Mouse (Mus musculus) urinary bladder, postnatal 25 days (tissue): ENCODE measurements around the gene Trmt44.

Source experiments
- DNase-seq: peaks from one replicate; pipeline ENCODE4 v3.0.0; 2022; ENCODE audit warnings: low spot score

The Trmt44 gene

DNA sequence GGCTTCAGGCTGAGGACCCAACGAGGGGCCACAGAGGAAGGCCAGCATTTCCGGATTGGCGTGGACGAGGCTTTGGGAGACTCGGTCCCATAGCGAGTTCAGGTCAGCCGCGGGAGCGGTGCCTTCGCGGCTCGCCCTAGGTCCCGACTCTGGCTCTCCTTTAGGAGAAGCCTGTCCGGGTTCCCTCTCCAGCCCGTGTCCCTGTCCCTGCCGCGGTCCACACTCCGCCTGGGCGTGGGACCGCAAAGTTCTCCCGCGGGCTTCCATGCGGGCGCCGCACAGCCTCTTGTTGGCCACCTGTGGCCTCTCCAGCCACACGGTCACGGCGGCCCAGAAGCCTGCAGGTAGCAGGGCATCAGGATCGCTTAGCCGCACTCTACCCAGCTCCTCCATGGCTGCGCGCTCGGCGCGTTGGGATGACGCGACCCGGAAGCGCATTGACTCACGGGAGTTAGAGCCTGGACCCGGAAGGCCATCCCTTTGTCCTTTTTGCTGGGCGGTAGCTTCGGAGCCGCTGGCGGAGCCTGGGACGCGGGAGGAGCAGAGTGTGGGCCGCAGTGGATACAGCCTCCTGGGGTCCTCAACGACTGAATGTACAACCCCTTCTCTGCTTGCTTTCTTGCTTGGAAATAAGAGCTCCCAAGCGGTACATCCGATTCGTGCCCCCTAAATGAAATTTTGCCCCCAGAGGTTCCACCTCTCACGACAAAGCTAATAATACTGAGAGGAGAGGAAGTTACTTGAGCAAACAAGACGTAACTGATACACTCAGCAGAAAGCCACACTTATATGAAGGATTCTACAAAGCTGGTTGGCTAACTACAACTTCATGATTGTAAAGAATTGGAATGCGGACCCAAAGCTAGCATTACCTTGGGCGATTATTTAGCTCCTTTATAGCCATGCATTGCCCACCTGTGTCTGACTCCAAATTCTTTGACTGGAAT lies at the start of gene Trmt44:
Gene Trmt44 (minus strand): TSS at position 418 of the 947 bp plus-strand sequence.
- peak; percentile 90 for DNase-seq

DNA sequence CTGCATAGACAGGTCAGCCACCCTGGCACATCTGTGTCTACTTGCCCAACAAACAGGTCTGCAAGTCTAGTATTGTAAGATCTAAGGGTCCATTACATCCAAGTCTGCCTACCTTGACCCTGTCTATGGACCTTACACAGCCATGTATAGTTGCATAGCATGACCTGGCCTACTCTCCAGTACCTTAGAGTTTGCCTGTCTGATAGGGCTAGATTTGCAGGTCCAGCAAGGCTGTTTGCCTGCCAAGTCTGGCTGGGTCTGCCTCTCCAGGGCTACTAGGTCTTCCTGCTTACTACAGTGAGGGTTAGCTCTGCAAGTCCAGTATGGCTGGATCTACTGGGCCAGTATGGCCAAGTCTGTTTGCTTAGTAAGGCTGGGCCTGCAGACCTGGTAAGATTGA lies 49.0 kb upstream of the Trmt44 start:
- no peak for DNase-seq

DNA sequence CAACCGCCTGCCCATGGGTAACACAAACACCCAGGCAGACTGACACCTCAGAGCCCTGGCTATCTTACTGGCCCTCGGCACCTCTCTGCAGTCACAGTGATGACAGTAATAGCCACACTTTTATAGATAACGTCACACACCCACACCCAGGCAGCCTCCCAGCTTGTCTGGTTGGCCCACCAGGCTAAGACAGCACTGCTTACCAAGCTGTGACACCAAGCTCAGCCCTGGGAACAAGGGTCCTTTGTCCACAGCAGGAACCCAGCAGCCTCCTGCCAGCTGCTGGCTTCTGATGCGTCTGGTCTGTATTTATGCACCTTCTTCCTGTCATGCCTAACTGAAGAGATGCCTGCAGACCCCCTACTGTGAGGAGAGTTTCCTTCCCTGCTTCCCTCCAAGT lies 46.2 kb upstream of the Trmt44 start:
- DNase-seq = no peak

DNA sequence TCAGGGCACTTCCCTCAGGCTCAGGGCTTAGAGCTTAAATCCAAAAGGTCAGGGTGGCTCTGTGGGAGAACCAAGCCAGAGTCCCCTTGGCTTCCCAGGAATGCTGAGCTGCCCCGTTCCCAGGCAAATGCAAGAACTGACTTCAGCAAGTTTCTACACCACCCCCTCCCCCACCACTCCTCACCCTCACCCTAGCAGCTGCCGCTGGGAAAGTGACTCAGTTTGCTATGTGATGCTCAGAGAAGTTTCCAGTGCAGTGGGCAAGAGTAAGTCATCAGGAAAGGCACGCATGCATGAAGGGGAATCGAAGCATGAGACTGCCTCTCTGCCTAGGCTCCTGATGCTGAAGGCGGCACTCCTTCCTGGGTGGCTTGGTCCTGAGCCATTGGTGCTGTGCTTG lies 42.1 kb upstream of the Trmt44 start:
- DNase-seq = no peak

DNA sequence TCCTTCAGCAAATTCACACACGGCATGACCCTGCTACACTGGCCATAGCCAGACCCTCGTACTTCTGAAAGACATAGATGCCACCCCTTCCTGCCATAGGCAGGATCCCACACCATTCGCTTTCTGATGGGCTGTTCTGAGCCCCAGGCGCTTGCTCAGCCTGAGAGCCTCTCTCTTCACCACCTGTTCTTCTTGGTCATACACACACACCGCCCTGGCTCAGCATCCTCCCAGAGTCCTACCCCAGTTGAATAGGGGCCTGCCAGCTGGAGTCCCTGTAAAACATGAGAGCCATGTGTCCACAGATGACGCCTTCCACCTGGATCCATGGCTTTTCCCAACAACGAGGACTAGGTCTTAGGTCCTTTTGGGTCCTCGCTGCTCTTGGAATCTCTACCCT lies 37.9 kb upstream of the Trmt44 start:
- no peak for DNase-seq

DNA sequence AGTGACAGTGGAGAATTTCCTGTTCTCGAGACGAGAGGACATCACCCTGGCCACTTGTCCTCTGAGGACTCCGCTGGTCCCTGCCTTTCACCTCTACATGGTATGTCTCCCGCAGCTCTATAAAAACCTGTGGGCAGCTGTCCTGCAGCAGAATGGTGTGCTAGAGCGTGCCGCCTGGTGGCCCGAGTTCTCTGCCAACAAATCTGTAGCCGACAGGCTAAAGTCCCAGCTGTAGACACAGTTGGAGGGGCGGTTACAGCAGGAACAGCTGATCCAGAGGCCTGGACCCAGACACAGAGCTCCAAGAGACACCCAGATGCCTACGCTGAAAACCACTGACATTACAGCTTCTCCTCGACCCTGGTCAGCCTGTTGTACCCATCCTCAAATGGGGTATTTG lies 37.0 kb upstream of the Trmt44 start:
- no peak for DNase-seq

DNA sequence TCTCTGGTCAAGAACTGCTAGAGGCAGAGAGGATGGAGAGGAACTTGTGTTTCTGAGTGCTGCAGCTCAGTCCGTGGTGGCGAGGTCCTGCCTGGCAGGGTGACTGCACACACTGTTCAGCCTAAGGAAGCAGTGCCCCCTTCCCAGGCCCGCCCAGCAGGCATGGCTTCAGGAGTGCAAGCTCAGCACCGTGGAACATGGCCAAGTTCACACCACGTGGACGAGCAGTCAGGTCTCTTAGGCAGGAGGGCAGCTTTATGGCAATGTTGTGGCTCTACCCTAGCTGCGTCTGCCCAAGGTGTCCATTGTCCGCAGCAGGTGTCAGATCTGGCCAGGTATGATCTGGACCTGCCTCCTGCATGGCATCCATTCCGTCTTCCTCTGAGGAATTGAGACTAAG lies 36.3 kb upstream of the Trmt44 start:
- DNase-seq = no peak

DNA sequence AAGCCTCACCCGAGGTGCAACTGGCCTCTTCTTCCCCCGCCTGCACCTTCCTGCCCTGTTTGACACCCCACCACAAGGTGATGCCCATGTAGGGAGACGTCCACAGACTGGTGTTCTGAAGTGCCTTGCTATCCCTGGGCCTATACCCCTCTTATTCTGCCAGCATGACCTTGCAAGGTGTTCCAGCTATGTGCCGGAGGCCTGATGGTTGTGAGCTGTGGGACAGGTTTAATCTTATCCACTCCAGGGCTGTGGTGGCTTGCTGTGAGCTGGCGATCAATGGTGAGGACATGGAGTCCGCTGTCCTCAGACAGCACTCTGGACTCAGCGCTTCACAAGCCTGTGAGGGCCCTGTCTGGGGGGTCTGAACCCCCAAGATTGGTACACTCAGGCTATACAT lies 35.5 kb upstream of the Trmt44 start:
- no peak for DNase-seq

DNA sequence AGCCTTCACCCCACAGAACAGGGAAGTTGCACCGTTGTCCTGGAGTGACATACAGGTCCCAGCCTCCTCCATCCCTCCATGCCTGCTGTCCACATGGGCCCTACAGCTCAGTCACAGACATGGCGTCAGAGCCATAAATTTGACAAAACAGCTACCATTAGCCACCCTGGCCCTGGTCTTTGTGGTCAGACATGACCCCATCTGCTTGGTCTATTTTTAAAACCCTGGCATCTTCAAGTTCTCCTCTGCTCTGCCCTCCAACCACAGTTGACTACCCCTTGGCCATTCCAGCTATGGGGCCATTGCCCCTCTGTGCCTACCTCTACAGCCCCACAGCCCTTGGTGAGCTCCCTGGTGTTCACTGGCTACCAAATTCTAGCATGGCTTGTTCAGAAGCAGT lies 35.1 kb upstream of the Trmt44 start:
- DNase-seq = no peak

DNA sequence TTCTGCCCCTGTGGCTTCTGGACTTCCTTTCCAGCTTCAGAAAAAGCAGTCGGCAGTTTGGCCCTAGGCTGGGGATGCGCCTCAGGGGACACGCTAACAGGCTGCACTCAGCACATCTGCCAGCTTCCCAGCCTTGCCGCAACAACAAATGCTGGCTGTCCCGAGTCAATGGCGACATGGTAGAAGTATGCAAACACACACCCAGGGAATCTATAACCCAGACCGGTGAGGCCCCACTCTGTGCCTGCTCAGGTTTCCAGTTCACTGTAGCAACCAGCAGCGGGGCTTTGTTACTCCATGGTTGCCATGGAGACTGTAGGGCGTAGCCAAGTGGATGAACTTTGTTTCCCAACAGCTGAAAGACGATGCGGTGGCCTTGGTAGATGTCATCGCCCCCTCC lies 34.5 kb upstream of the Trmt44 start:
- DNase-seq = no peak

DNA sequence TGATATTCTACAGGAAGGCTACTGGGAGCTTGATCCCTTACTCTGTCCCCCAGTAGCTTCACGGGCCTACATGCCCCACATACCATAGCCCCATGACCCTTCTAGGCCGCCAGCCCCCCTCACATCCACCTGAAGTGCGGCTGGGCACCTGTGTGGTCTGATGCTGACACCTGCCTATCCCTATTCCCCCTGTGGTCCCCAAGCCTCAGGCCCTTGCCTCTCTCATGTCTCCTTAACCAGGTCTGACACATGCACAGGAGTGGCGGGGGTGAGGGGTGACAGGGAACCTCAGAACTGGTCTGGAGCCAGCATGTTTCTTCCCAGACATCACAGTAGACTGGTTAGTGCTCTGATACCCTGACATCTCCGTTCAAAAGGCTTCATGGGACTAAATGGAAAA lies 33.7 kb upstream of the Trmt44 start:
- DNase-seq = no peak

DNA sequence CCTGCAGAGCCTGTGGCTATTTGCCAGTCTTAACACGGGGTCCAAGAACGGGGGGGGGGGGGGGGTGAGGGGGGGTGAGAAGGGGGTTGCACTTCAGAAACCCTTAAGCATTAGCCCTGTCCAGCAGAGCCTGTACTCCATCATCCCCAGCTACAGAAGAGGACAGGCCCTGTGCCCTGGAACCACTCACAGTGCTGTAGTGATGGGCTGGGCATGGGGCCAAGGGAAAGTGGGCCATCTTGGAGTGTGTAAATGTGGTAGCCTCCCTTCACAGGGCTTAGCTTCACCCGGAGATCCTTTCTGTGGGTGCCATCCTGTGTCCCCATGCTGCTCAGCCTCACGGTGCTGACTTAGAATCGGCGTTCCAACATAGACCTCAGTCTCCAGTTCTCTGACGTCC lies 32.9 kb upstream of the Trmt44 start:
- DNase-seq = no peak

DNA sequence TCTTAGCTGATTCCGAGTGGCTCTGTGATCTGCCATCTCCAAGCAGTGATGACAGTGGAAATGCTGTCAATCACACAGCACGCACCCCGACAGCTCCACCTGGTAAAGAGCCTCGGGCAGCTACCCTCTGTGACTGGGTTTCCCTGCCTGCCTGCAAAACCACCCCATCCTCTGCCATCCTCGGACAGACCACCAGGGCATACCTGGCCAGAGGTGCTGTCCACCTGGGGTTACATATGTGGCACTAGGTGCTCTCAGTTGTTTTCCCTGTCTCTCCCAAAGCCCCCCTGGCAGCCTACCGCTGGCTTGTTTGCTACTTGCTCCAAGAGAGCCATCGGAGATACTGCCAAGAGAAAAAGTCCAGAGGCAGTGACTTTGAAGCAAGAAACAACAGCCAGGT lies 31.9 kb upstream of the Trmt44 start:
- no peak for DNase-seq

DNA sequence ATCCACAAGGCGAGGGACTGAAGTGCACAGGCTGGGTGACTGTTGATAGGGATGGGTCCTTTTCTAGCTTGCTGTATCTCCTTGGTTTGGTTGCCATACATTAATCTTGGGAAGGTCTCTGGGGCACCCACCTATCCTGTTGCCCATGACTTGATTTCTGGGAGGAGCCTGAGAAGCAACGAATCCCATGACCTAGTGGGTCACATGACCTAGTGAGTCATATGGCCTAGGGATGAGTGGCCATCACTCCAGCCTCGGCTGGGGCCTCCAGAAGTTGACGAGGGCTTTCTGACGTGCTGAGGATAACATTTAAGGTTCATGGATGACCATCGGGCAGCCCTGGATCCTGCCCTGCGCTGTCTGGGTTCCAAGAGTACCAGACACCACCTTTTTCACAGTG lies 30.5 kb upstream of the Trmt44 start:
- DNase-seq = no peak

DNA sequence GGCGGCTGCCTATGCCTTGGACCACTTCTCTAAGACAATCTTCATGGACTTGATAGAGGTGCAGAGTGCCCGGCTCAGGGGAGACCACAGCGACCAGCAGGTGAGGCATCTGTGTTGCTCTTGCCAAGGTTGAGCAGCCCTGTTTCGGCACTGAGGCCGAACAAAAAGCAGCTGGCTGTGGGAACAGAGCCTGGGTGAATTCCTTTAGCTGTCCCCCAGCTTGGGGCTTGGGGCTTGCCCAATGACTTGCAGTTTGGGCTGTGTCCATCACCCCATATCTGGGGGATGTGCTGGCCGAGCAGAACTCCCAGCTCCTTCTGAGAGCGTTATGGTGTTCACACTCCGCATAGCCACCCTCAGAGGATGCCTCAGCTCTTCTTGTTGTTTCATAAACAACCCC lies 26.7 kb upstream of the Trmt44 start:
- no peak for DNase-seq

DNA sequence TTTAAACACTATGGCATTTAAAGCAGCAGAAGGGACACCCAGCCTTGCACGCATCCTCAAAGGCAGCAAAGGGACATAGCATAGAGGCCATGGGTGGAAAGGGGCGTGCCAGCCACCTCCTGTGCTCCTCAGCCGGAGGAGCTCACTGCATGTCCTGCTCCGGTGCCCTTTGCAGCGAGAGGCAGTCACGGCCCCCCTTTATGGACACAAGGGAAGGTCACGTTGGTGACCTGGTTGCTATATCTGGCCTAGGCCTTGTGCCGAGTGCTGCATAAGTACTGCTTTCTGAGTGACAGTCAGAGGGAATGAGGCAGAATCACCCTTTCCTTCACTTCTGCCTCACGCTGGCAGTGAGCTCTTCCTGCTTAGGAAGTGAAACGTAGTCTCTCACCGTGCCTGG lies 25.4 kb upstream of the Trmt44 start:
- DNase-seq = no peak

DNA sequence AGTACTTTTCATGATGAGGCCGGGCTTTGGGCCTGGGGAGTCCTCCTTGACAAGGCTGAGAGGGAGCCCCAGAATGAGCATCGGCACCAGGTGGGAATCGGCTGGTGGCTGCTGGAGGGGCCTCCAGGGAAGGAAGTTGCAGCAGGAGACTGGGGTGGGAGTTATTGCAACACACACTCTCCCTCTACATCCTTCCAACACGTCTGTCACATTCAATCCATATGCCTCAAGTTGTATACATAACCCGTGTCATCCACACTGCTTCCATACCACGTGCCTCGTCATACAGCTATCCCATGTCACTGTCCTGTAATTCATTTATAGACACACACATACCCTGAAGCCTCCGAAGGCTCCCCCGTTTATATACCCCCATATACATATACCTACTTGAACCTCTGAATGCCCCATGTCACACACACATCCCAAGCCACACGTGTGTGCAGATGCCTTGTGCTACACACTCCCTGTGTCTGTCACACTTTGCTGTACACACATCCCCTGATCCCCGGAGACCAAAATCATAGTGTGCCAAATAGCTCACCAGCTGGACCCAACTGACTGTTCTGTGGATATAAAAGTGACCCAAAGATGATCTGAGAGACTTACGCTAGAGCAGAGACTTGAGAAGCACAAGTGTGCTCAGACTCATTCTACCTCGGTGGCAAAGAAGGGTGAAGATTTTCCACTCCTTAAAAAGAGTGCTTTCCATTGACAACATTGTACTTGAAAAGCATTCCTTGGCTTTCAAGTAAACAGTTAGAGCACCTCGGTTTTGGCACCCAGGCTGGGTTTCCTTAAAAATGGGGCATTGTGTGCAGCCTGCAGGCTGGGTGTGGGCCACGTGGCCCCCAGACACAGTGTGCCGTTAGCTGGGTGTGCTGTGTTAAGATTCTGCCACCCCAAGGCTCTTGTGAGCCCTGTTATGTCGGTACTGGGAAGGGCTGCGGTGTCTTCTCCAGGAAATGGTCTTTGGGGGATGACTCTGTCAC lies 21.6 kb upstream of the Trmt44 start:
- no peak for DNase-seq

DNA sequence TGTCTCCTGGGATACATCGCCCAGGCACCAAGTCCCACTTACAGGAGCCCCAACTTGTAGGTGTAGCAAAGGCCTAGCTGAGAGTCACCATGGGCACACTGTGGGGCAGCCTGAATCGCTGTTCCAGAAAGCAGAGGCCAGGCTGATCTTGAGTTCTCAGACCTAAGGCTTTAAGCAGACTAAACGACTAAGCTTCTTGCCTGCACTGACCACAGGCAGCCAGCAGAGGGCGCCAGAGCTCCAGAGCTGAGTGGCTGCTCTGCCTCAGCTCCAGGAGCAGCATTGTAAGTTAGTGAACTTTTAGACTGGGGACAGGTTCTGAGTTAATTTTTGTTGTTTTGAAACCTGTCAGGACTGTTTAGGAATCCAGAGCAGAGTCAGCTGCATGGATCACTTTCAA lies 20.8 kb upstream of the Trmt44 start:
- peak; percentile 73 for DNase-seq

DNA sequence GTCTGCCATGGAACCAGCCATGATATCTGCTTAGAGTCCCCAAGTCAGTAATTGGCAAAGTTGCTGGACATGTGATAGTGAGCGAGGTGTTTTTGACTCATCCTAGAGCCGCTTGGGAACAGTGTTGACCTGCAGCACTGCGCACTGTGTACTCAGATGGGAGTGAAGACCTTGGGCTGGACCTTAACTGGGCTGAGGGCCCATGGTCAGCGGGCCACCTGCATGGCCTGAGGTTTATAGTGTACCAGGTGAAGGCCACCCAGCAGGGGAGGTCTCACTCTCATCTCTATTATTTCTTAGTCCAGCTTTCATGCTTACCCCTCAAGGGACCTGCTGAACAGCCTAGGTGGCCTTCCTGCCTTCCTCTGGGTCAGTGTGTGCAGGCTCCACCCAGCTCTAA lies 19.9 kb upstream of the Trmt44 start:
- DNase-seq = no peak

DNA sequence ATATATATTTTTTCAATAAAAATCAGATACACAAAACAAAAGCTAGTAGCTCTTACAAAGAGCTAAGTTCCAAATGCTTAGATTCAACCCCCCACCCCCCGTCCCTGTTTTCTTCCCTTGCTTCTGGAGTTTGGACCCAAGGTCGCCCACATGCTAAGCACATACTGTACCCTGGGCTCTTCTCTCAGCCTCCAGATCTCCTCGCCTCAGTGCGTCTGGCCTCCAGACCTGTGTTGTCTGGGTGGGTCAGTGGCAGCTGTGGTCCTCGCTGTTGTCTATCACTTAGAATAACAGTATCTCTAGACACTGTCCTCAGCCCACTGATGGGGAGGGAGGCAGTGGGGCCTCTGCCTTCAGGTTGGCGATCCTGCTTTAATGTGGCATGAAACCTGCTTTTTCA lies 18.4 kb upstream of the Trmt44 start:
- no peak for DNase-seq

DNA sequence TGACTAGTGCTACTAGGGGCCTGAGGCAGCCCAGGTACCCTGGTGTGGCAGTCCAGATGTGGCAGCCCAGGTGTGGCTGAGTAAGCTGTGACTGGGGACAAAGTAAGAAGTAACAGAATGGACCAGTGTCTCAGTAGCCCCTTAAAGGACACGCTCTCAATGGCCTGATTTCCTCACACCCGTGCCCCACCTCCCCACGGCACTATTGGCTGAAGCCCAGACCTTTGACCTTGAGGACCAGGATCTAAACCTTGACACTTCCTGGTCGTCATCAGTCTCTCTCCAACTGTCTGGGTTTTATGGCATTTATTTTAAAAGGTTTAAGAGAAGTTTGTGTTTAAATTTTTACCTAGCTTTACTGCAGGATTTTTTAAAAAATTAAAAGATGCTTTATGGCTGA lies 18.0 kb upstream of the Trmt44 start:
- DNase-seq = no peak

DNA sequence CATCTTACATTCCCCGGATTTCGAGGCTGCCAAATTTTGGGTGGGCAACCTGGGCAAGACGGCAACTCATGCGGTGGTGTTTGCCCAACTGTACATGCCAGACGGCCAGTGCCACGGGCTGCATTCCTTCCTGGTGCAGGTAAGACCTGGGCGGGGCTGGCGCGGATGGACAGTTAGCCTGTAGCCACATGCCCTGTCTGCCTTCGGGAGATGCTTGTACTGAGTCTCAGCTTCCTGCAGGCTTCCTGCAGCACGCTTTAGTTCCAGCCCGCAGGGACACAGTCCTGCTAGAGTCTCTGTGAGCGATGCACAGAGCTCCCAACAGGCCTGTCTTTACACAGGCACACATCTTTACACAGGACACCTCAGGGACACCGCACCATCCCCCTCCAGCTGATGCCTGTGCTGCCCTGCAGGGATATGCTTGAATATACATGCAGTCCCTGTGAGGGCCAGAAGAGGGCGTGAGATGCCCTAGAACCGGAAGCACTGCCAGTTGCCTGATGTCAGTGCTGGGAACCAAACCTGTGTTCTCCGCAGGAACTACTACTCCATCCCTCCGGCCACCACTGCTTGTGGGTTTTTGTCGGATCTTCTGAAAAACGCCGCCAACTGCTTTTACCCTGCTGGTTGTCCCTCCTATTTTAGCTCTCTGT lies 17.3 kb upstream of the Trmt44 start:
- DNase-seq = no peak
